In the genomic region with DNA sequence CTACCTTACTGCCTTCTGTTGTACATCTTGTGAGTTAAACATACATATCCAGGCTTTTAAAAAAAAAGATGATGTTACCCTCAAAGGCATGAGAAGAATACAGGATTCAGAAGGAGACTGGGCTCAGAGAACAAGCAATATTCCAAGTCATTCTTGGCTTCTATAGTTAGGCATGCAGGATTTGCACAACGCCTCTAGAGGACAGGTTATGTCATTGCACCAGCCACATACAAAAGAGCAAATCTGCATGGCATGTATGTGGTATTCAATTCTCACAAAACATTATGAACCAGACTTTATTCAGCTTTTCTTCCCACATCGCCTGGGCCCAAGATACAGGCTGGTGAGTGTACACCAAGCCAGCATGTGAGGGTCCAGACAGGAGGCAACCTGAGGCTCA, we compare ENCODE assay signal across 14 mouse cellular contexts.
DNase-seq lines count a peak whose midpoint lies in the region; ATAC-seq and TF ChIP-seq lines count a peak whose summit lies in the region.
"Had no signal": no experiment of that assay in that cellular context is flagged by ENCODE, and none has a peak within 500 bp of the region (broad histone marks: within the 10 kb centered on the region; RNA-seq: fewer than 3 reads in every experiment).

No protein-coding gene starts in this region.

- H3K9ac ChIP-seq in liver, embryonic 14.5 days (replicated peaks) = no peak overlapping the region
- no peak overlapping the region for H3K9ac ChIP-seq in liver, embryonic 12.5 days
- H3K9ac ChIP-seq: midbrain, embryonic 13.5 days; neural tube, embryonic 13.5 days had no signal

- H3K36me3 ChIP-seq in liver, embryonic 14.5 days (replicated peaks; ENCODE audit: control insufficient read depth, insufficient read depth, low read depth) = no peaks in the 10 kb centered on the region
- no peaks in the 10 kb centered on the region for H3K36me3 ChIP-seq in liver, embryonic 12.5 days

- no peaks in the 10 kb centered on the region for H3K27me3 ChIP-seq in liver, embryonic 14.5 days (ENCODE audit: control insufficient read depth, insufficient read depth, low read length)
- no peaks in the 10 kb centered on the region; the same call in 1 of the 2 replicates for H3K27me3 ChIP-seq in liver, embryonic 12.5 days (replicated peaks)
- H3K27me3 ChIP-seq: midbrain, embryonic 13.5 days; neural tube, embryonic 13.5 days had no signal

- no peak overlapping the region for H3K4me3 ChIP-seq in gastrocnemius, adult 2 months
- no peak overlapping the region for H3K4me3 ChIP-seq in liver, embryonic 14.5 days (ENCODE audit: insufficient read depth in 1 of 2, low read depth in 2 of 2, low read length in 2 of 2)
- H3K4me3 ChIP-seq in liver, embryonic 12.5 days = no peak overlapping the region
- H3K4me3 ChIP-seq: hindbrain, embryonic 10.5 days; midbrain, embryonic 13.5 days; neural tube, embryonic 13.5 days had no signal

- ATAC-seq in liver, embryonic 14.5 days (ENCODE audit: insufficient read depth) = no peak
- ATAC-seq in liver, embryonic 12.5 days = no peak
- peak; percentile 72 for ATAC-seq in erythroid progenitor cell, adult 5-6 weeks (replicated peaks; ENCODE audit: low FRiP score, poor library complexity, severe bottlenecking)
- ATAC-seq: midbrain, embryonic 13.5 days had no signal

- no peaks in the 10 kb centered on the region for H3K9me3 ChIP-seq in liver, embryonic 14.5 days (ENCODE audit: control insufficient read depth, low read length)
- H3K9me3 ChIP-seq in liver, embryonic 12.5 days (replicated peaks) = no peaks in the 10 kb centered on the region
- H3K9me3 ChIP-seq: neural tube, embryonic 13.5 days had no signal

- no peak overlapping the region for H3K4me2 ChIP-seq in liver, embryonic 14.5 days (ENCODE audit: low read depth)
- no peak overlapping the region for H3K4me2 ChIP-seq in liver, embryonic 12.5 days
- H3K4me2 ChIP-seq: midbrain, embryonic 13.5 days; neural tube, embryonic 13.5 days had no signal

- H3K4me1 ChIP-seq in liver, embryonic 14.5 days (replicated peaks; ENCODE audit: control insufficient read depth in 2 of 2, insufficient read depth in 2 of 2, low read length in 1 of 2) = no peaks in the 10 kb centered on the region
- H3K4me1 ChIP-seq in liver, embryonic 12.5 days = no peaks in the 10 kb centered on the region
- H3K4me1 ChIP-seq: hindbrain, embryonic 10.5 days; midbrain, embryonic 13.5 days; neural tube, embryonic 13.5 days had no signal

- TF ChIP-seq CTCF in gastrocnemius, adult 2 months (IDR thresholded peaks at IDR 0.05) = peak; percentile 46
- TF ChIP-seq CTCF in liver, embryonic 14.5 days (IDR thresholded peaks at IDR 0.05; ENCODE audit: low read depth) = peak; percentile 71

- H3K27ac ChIP-seq in gastrocnemius, adult 2 months = no peak overlapping the region
- no peak overlapping the region for H3K27ac ChIP-seq in liver, embryonic 14.5 days
- H3K27ac ChIP-seq in liver, embryonic 12.5 days = no peak overlapping the region
- H3K27ac ChIP-seq: hindbrain, embryonic 10.5 days; midbrain, embryonic 13.5 days; neural tube, embryonic 13.5 days had no signal

- TF ChIP-seq EP300 in liver, embryonic 14.5 days (IDR thresholded peaks at IDR 0.05; ENCODE audit: low read depth) = no peak

- intact Hi-C loops in gastrocnemius, adult 2 months (cut with DNase I) = no loop called here
- intact Hi-C loops in left cerebral cortex, postnatal 14 days (cut with DNase I) = no loop called here

- 17% methylated on average over 2 of the region's 2 CpGs for WGBS in liver, embryonic 14.5 days (ENCODE audit: insufficient replicate concordance)
- 25% methylated on average over 2 of the region's 2 CpGs for WGBS in liver, embryonic 12.5 days (ENCODE audit: insufficient replicate concordance)

- DNase-seq in gastrocnemius, adult 2 months = no peak
- DNase-seq in gastrocnemius, adult 18-20 months (ENCODE audit: low spot score) = no peak
- DNase-seq in liver, embryonic 14.5 days (ENCODE audit: low read depth in 3 of 3, low spot score in 3 of 3) = no peak
- peak; percentile 14 for DNase-seq in ES-CJ7 (ENCODE audit: low read depth, low spot score)
- DNase-seq in left cerebral cortex, postnatal 14 days (ENCODE audit: low spot score in 2 of 2) = no peak
- no peak for DNase-seq in right cerebral cortex, postnatal 14 days
- DNase-seq: adrenal gland, postnatal 36 days; lung, postnatal 10 days; thymus, adult 2 months had no signal
